Mouse (Mus musculus) brain, embryonic 14.5 days (tissue): ENCODE results near the gene Bche. TPM values are rescaled to one million over a fixed set of nuclear protein-coding genes. Genes with fewer than 3 reads are reported as not detected.
A peak's percentile ranks its signal among the peaks of the same experiment; 100 is the strongest.

Source experiments
- DNase-seq: peaks from one replicate; pipeline ENCODE4 v3.0.0-alpha.2; 2011; ENCODE audit warnings: low read depth
- CTCF ChIP-seq: fragments of 200-500 bp; IDR thresholded peaks from 2 replicates; pipeline ENCODE4 v1.5.1; 2012; ENCODE audit warnings: inconsistent platforms, mild to moderate bottlenecking, moderate library complexity, borderline replicate concordance; ENCODE audit not compliant: insufficient read depth, insufficient read length; ENCODE audit errors: extremely low read depth
- POLR2A ChIP-seq: fragments of 200-500 bp; IDR thresholded peaks from 2 replicates; pipeline ENCODE4 v1.6.1; 2012; ENCODE audit warnings: mild to moderate bottlenecking, inconsistent platforms, borderline replicate concordance; ENCODE audit not compliant: poor library complexity, insufficient read depth, insufficient read length, severe bottlenecking; ENCODE audit errors: extremely low read depth
- polyA plus RNA-seq: library from polyadenylated mRNA; depleted of rRNA; stranded (reverse); fragments of >200 nt; gene quantifications from 2 replicates; pipeline ENCODE4 v1.2.3, GENCODE M21; 2012; rRNA removed

Gene Bche
- polyA plus RNA-seq = 0.91 and 1.5 TPM in 2 replicates

GRCm38 (mm10) chr3:73708410-73708714 is at the start of gene Bche:
Bche (minus strand) TSS chr3:73708415.
- no peak for TF ChIP-seq CTCF
- TF ChIP-seq POLR2A = no peak
- DNase-seq = no peak

GRCm38 (mm10) chr3:73741998-73742397 is 33.8 kb upstream of the Bche start:
- peak; percentile 64 for DNase-seq
- TF ChIP-seq CTCF (no peak), POLR2A (no peak)

- TF ChIP-seq POLR2A (no peak), CTCF (no peak)
- peak; percentile 70 for DNase-seq
These were observed 23.5 kb upstream of the Bche start for GRCm38 (mm10) chr3:73731677-73732076.

- TF ChIP-seq POLR2A (no peak), CTCF (no peak)
- DNase-seq = no peak
These were observed 21.3 kb upstream of the Bche start for GRCm38 (mm10) chr3:73729511-73729910.

GRCm38 (mm10) chr3:73725711-73726110 is 17.5 kb upstream of the Bche start:
- no peak for DNase-seq
- TF ChIP-seq POLR2A = no peak
- TF ChIP-seq CTCF = no peak

GRCm38 (mm10) chr3:73724869-73725268 is 16.7 kb upstream of the Bche start:
- TF ChIP-seq CTCF (no peak), POLR2A (no peak)
- DNase-seq = no peak

- no peak for DNase-seq
- TF ChIP-seq POLR2A (no peak), CTCF (no peak)
These were observed 9.5 kb upstream of the Bche start for GRCm38 (mm10) chr3:73717610-73718284.

- DNase-seq = peak; percentile 54
- TF ChIP-seq POLR2A (no peak), CTCF (no peak)
These were observed 1.7 kb upstream of the Bche start for GRCm38 (mm10) chr3:73709871-73710270.

- TF ChIP-seq POLR2A (peak; percentile 18; the same call in 1 of the 2 replicates), CTCF (no peak)
- peak; percentile 92 for DNase-seq
These were observed 480 bp downstream of the Bche start for GRCm38 (mm10) chr3:73707461-73708409.

- no peak for DNase-seq
- TF ChIP-seq CTCF (no peak), POLR2A (no peak)
These were observed 1.7 kb downstream of the Bche start for GRCm38 (mm10) chr3:73706544-73706943.

- TF ChIP-seq CTCF = no peak
- DNase-seq = no peak
These were observed 9.3 kb downstream of the Bche start for GRCm38 (mm10) chr3:73698889-73699288.

- no peak for TF ChIP-seq CTCF
- no peak for TF ChIP-seq POLR2A
- no peak for DNase-seq
These were observed 34.9 kb downstream of the Bche start for GRCm38 (mm10) chr3:73673333-73673732.

- TF ChIP-seq POLR2A (no peak), CTCF (no peak)
- no peak for DNase-seq
These were observed 40.0 kb downstream of the Bche start for GRCm38 (mm10) chr3:73668172-73668571.

GRCm38 (mm10) chr3:73667245-73668131 is 40.7 kb downstream of the Bche start:
- TF ChIP-seq CTCF (no peak), POLR2A (no peak)
- no peak for DNase-seq

- no peak for TF ChIP-seq CTCF
- TF ChIP-seq POLR2A = no peak
- no peak for DNase-seq
These were observed 57.9 kb downstream of the Bche start for GRCm38 (mm10) chr3:73650281-73650680.
